Mouse (Mus musculus) forebrain, embryonic 12.5 days (tissue): Measurements from ENCODE around the gene Nav3. TPM values are rescaled to one million over a fixed set of nuclear protein-coding genes. Genes with fewer than 3 reads are reported as not detected.

Experiments used
- ATAC-seq: fragments of 200-750 bp; cut with Nextera tagmentation; 2 replicates; pipeline ENCODE4 v1.8.0; 2017; ENCODE audit warnings: moderate TSS enrichment; ENCODE audit not compliant: low FRiP score
- H3K27ac ChIP-seq: fragments of 300-500 bp; sonication (generic); 2 replicates; pipeline ENCODE4 v1.5.1; 2016; ENCODE audit warnings: mild to moderate bottlenecking
- H3K27me3 ChIP-seq: fragments of 300-500 bp; sonication (generic); 2 replicates; pipeline ENCODE4 v1.6.1; 2016; ENCODE audit warnings: mild to moderate bottlenecking
- H3K36me3 ChIP-seq: fragments of 300-500 bp; sonication (generic); replicated peaks from 2 replicates; pipeline ENCODE4 v1.6.1; 2016; ENCODE audit warnings: mild to moderate bottlenecking
- H3K4me1 ChIP-seq: fragments of 300-500 bp; sonication (generic); 2 replicates; pipeline ENCODE4 v1.6.1; 2016
- H3K4me2 ChIP-seq: fragments of 300-500 bp; sonication (generic); 2 replicates; pipeline ENCODE4 v1.6.1; 2016; ENCODE audit warnings: mild to moderate bottlenecking, moderate library complexity
- H3K4me3 ChIP-seq: fragments of 300-500 bp; sonication (generic); replicated peaks from 2 replicates; pipeline ENCODE4 v1.5.1; 2016; ENCODE audit warnings: mild to moderate bottlenecking
- H3K9ac ChIP-seq: fragments of 300-500 bp; sonication (generic); 2 replicates; pipeline ENCODE4 v1.6.1; 2016; ENCODE audit warnings: mild to moderate bottlenecking
- H3K9me3 ChIP-seq: fragments of 300-500 bp; sonication (generic); 2 replicates; pipeline ENCODE4 v1.6.1; 2016
- WGBS: fragments of 180-500 bp; shearing (Covaris S2); methylation state at CpG from one replicate; pipeline ENCODE4 v1.1.7; 2016; 5-methylcytosine and 5-hydroxymethylcytosine counted together
- polyA plus RNA-seq: library from polyadenylated mRNA; unstranded; fragments of >200 nt; fragmentation: Nextera tagmentation; extraction: Ambion mirVana; gene quantifications from 2 replicates; pipeline ENCODE4 v1.2.1, GENCODE M21; 2016

Nav3 gene
- polyA plus RNA-seq, 1 experiment from 2014 or later, result 10.7 TPM

GRCm38 (mm10) chr10:110160894-110161293 lies 295.1 kb downstream of the Nav3 start:
- no peak overlapping the region for H3K4me3 ChIP-seq
- 0 out of 2 replicates have a peak overlapping the region, but pooled peaks have one; percentile 25 for H3K27ac ChIP-seq
- no peak overlapping the region for H3K9ac ChIP-seq
- no peaks in the 10 kb centered on the region for H3K36me3 ChIP-seq
- no peaks in the 10 kb centered on the region for H3K9me3 ChIP-seq
- H3K27me3 ChIP-seq, result no peaks in the 10 kb centered on the region
- no peak overlapping the region for H3K4me2 ChIP-seq
- 75% methylated on average over 5 of the region's 5 CpGs for WGBS
- H3K4me1 ChIP-seq, result no peaks in the 10 kb centered on the region
- ATAC-seq, result peak; percentile 54; the same call in 1 of the 2 replicates

- no peak overlapping the region for H3K4me2 ChIP-seq
- no peak for ATAC-seq
- WGBS, result 57% methylated on average over 1 of the region's 1 CpGs
- H3K36me3 ChIP-seq, result no peaks in the 10 kb centered on the region
- no peaks in the 10 kb centered on the region for H3K9me3 ChIP-seq
- no peak overlapping the region for H3K27ac ChIP-seq
- H3K4me3 ChIP-seq, result no peak overlapping the region
- no peaks in the 10 kb centered on the region for H3K27me3 ChIP-seq
- no peak overlapping the region for H3K9ac ChIP-seq
- peaks cover under 1% of the 10 kb centered on the region; the same call in 1 of the 2 replicates for H3K4me1 ChIP-seq
Observed at GRCm38 (mm10) chr10:110159548-110159947, 296.5 kb downstream of the Nav3 start.

GRCm38 (mm10) chr10:110158122-110158521 lies 297.9 kb downstream of the Nav3 start:
- Histone ChIP-seq H3K4me3 (no peak overlapping the region), H3K27ac (no peak overlapping the region), H3K27me3 (no peaks in the 10 kb centered on the region), H3K9ac (no peak overlapping the region), H3K4me1 (peaks cover 8% of the 10 kb centered on the region; the same call in 1 of the 2 replicates), H3K36me3 (no peaks in the 10 kb centered on the region), H3K9me3 (no peaks in the 10 kb centered on the region), H3K4me2 (no peak overlapping the region)
- 61% methylated on average over 3 of the region's 3 CpGs for WGBS
- ATAC-seq, result no peak

- H3K27ac ChIP-seq, result no peak overlapping the region
- H3K27me3 ChIP-seq, result no peaks in the 10 kb centered on the region
- no peaks in the 10 kb centered on the region for H3K36me3 ChIP-seq
- 25% methylated on average over 1 of the region's 1 CpGs for WGBS
- peaks cover 8% of the 10 kb centered on the region; the same call in 1 of the 2 replicates for H3K4me1 ChIP-seq
- H3K9ac ChIP-seq, result no peak overlapping the region
- no peaks in the 10 kb centered on the region for H3K9me3 ChIP-seq
- H3K4me2 ChIP-seq, result no peak overlapping the region
- no peak overlapping the region for H3K4me3 ChIP-seq
- ATAC-seq, result no peak
Observed at GRCm38 (mm10) chr10:110156412-110156811, 299.6 kb downstream of the Nav3 start.

- WGBS, result 93% methylated on average over 2 of the region's 2 CpGs
- H3K27ac ChIP-seq, result no peak overlapping the region
Observed at GRCm38 (mm10) chr10:110155494-110155893, 300.5 kb downstream of the Nav3 start.

GRCm38 (mm10) chr10:110154873-110155237 lies 301.1 kb downstream of the Nav3 start:
- no peaks in the 10 kb centered on the region for H3K9me3 ChIP-seq
- H3K4me1 ChIP-seq, result peaks cover 8% of the 10 kb centered on the region; the same call in 1 of the 2 replicates
- no peak overlapping the region for H3K4me2 ChIP-seq
- no peak overlapping the region for H3K27ac ChIP-seq
- no peaks in the 10 kb centered on the region for H3K27me3 ChIP-seq
- no peak overlapping the region for H3K4me3 ChIP-seq
- H3K9ac ChIP-seq, result no peak overlapping the region
- H3K36me3 ChIP-seq, result no peaks in the 10 kb centered on the region
- 44% methylated on average over 1 of the region's 1 CpGs for WGBS
- ATAC-seq, result no peak

More at GRCm38 (mm10) chr10:110155494-110155893, 300.5 kb downstream of the Nav3 start:
- Histone ChIP-seq H3K4me3 (no peak overlapping the region), H3K27me3 (no peaks in the 10 kb centered on the region), H3K36me3 (no peaks in the 10 kb centered on the region), H3K4me2 (no peak overlapping the region), H3K9me3 (no peaks in the 10 kb centered on the region), H3K4me1 (peaks cover 8% of the 10 kb centered on the region; the same call in 1 of the 2 replicates), H3K9ac (no peak overlapping the region)
- no peak for ATAC-seq

- H3K27ac ChIP-seq, result peak overlapping the region; percentile 59; the same call in 1 of the 2 replicates
Observed at GRCm38 (mm10) chr10:110154001-110154872, 301.8 kb downstream of the Nav3 start.

GRCm38 (mm10) chr10:110120572-110120971 lies 335.4 kb downstream of the Nav3 start:
- Histone ChIP-seq H3K9ac (no peak overlapping the region), H3K27me3 (no peaks in the 10 kb centered on the region), H3K4me2 (no peak overlapping the region), H3K4me3 (no peak overlapping the region), H3K27ac (no peak overlapping the region), H3K36me3 (no peaks in the 10 kb centered on the region), H3K4me1 (no peaks in the 10 kb centered on the region), H3K9me3 (no peaks in the 10 kb centered on the region)
- no peak for ATAC-seq

More at GRCm38 (mm10) chr10:110154001-110154872, 301.8 kb downstream of the Nav3 start:
- no peaks in the 10 kb centered on the region for H3K9me3 ChIP-seq
- no peak overlapping the region for H3K4me2 ChIP-seq
- H3K27me3 ChIP-seq, result no peaks in the 10 kb centered on the region
- H3K4me3 ChIP-seq, result no peak overlapping the region
- WGBS, result 79% methylated on average over 6 of the region's 6 CpGs
- ATAC-seq, result peak; percentile 61; the same call in 1 of the 2 replicates
- peaks cover 8% of the 10 kb centered on the region; the same call in 1 of the 2 replicates for H3K4me1 ChIP-seq
- H3K9ac ChIP-seq, result no peak overlapping the region
- H3K36me3 ChIP-seq, result no peaks in the 10 kb centered on the region

- 74% methylated on average over 2 of the region's 2 CpGs for WGBS
- H3K4me3 ChIP-seq, result no peak overlapping the region
- H3K4me1 ChIP-seq, result no peaks in the 10 kb centered on the region; the same call in 1 of the 2 replicates
- no peak overlapping the region for H3K4me2 ChIP-seq
- no peak overlapping the region for H3K27ac ChIP-seq
- H3K9ac ChIP-seq, result no peak overlapping the region
- no peaks in the 10 kb centered on the region for H3K9me3 ChIP-seq
- H3K36me3 ChIP-seq, result no peaks in the 10 kb centered on the region
- ATAC-seq, result no peak
- no peaks in the 10 kb centered on the region for H3K27me3 ChIP-seq
Observed at GRCm38 (mm10) chr10:110117341-110117740, 338.7 kb downstream of the Nav3 start.

- Histone ChIP-seq H3K36me3 (no peaks in the 10 kb centered on the region), H3K9me3 (no peaks in the 10 kb centered on the region), H3K4me3 (no peak overlapping the region), H3K9ac (no peak overlapping the region), H3K27ac (no peak overlapping the region), H3K4me1 (no peaks in the 10 kb centered on the region; the same call in 1 of the 2 replicates), H3K4me2 (no peak overlapping the region), H3K27me3 (no peaks in the 10 kb centered on the region)
- ATAC-seq, result no peak
- 76% methylated on average over 5 of the region's 5 CpGs for whole genome bisulfite sequencing
Observed at GRCm38 (mm10) chr10:110112669-110113458, 343.1 kb downstream of the Nav3 start.

- no peak overlapping the region for H3K4me3 ChIP-seq
- no peaks in the 10 kb centered on the region for H3K27me3 ChIP-seq
- H3K4me2 ChIP-seq, result no peak overlapping the region
- H3K36me3 ChIP-seq, result no peaks in the 10 kb centered on the region
- H3K27ac ChIP-seq, result no peak overlapping the region
- no peaks in the 10 kb centered on the region for H3K4me1 ChIP-seq
- WGBS, result 88% methylated on average over 6 of the region's 6 CpGs
- no peaks in the 10 kb centered on the region for H3K9me3 ChIP-seq
- no peak for ATAC-seq
- H3K9ac ChIP-seq, result no peak overlapping the region
Observed at GRCm38 (mm10) chr10:110103255-110103654, 352.7 kb downstream of the Nav3 start.

- H3K4me2 ChIP-seq, result no peak overlapping the region
- H3K9ac ChIP-seq, result no peak overlapping the region
- H3K36me3 ChIP-seq, result no peaks in the 10 kb centered on the region
- no peaks in the 10 kb centered on the region for H3K4me1 ChIP-seq
- no peak overlapping the region for H3K4me3 ChIP-seq
- no peak overlapping the region for H3K27ac ChIP-seq
- ATAC-seq, result no peak
- 57% methylated on average over 4 of the region's 4 CpGs for WGBS
- no peaks in the 10 kb centered on the region for H3K9me3 ChIP-seq
- H3K27me3 ChIP-seq, result no peaks in the 10 kb centered on the region
Observed at GRCm38 (mm10) chr10:110102231-110102630, 353.8 kb downstream of the Nav3 start.
